Mouse (Mus musculus): ENCODE data around the gene Cnot2.
"Not testable (repeated sequence)": the region's sequence is repeated elsewhere in the genome, so short reads cannot be mapped to it uniquely, and the experiment has no call there.

The Cnot2 gene

GRCm38 (mm10) chr10:116581369-116581718 is at the start of gene Cnot2:
Gene Cnot2, minus strand, starts transcription at chr10:116581511.
- TF ChIP-seq POU5F1 (IDR thresholded peaks at IDR 0.05; ENCODE audit: borderline replicate concordance, low read length), result no peak
- no peak for TF ChIP-seq CTCF (conservative IDR thresholded peaks at IDR 0.05; ENCODE audit: low read length)
- no peak for TF ChIP-seq NANOG (IDR thresholded peaks at IDR 0.05; ENCODE audit: borderline replicate concordance, low read length)
- Histone ChIP-seq H3K36me3 (ENCODE audit: insufficient read depth, low read length) (peaks cover 16% of the 10 kb centered on the region), H3K4me3 (replicated peaks; ENCODE audit: low read length) (peak within 1 kb of the TSS; percentile 93), H3K4me1 (replicated peaks; ENCODE audit: low read depth, low read length) (peaks cover 45% of the 10 kb centered on the region), H3K27me3 (ENCODE audit: insufficient read depth, low read length) (no peaks in the 10 kb centered on the region), H3K9me3 (ENCODE audit: low read length) (no peaks in the 10 kb centered on the region)

- Histone ChIP-seq H3K4me1 (replicated peaks; ENCODE audit: low read depth, low read length) (no peaks in the 10 kb centered on the region), H3K36me3 (ENCODE audit: insufficient read depth, low read length) (no peaks in the 10 kb centered on the region), H3K4me3 (replicated peaks; ENCODE audit: low read length) (no peak overlapping the region), H3K27me3 (ENCODE audit: insufficient read depth, low read length) (no peaks in the 10 kb centered on the region), H3K9me3 (ENCODE audit: low read length) (no peaks in the 10 kb centered on the region)
- TF ChIP-seq CTCF (conservative IDR thresholded peaks at IDR 0.05; ENCODE audit: low read length) (no peak), POU5F1 (IDR thresholded peaks at IDR 0.05; ENCODE audit: borderline replicate concordance, low read length) (no peak), NANOG (IDR thresholded peaks at IDR 0.05; ENCODE audit: borderline replicate concordance, low read length) (no peak)
These were observed 47.6 kb upstream of the Cnot2 start for GRCm38 (mm10) chr10:116628926-116629325.

GRCm38 (mm10) chr10:116626009-116626408 is 44.7 kb upstream of the Cnot2 start:
- no peaks in the 10 kb centered on the region for H3K4me1 ChIP-seq (replicated peaks; ENCODE audit: low read depth, low read length)
- H3K36me3 ChIP-seq (ENCODE audit: insufficient read depth, low read length), result no peaks in the 10 kb centered on the region
- no peak overlapping the region for H3K4me3 ChIP-seq (replicated peaks; ENCODE audit: low read length)
- TF ChIP-seq NANOG (IDR thresholded peaks at IDR 0.05; ENCODE audit: borderline replicate concordance, low read length) (no peak), POU5F1 (IDR thresholded peaks at IDR 0.05; ENCODE audit: borderline replicate concordance, low read length) (no peak), CTCF (conservative IDR thresholded peaks at IDR 0.05; ENCODE audit: low read length) (no peak)
- peaks cover 10% of the 10 kb centered on the region; the same call in 1 of the 2 replicates for H3K9me3 ChIP-seq (ENCODE audit: low read length)
- no peaks in the 10 kb centered on the region for H3K27me3 ChIP-seq (ENCODE audit: insufficient read depth, low read length)

- H3K4me1 ChIP-seq (replicated peaks; ENCODE audit: low read depth, low read length); H3K36me3 ChIP-seq (ENCODE audit: insufficient read depth, low read length); H3K27me3 ChIP-seq (ENCODE audit: insufficient read depth, low read length); H3K4me3 ChIP-seq (replicated peaks; ENCODE audit: low read length): not testable (repeated sequence)
- peaks cover 31% of the 10 kb centered on the region for H3K9me3 ChIP-seq (ENCODE audit: low read length)
These were observed 31.9 kb upstream of the Cnot2 start for GRCm38 (mm10) chr10:116613250-116613649.

GRCm38 (mm10) chr10:116604905-116605162 is 23.5 kb upstream of the Cnot2 start:
- Histone ChIP-seq H3K4me1 (replicated peaks; ENCODE audit: low read depth, low read length) (no peaks in the 10 kb centered on the region), H3K9me3 (ENCODE audit: low read length) (peaks cover 23% of the 10 kb centered on the region), H3K27me3 (ENCODE audit: insufficient read depth, low read length) (no peaks in the 10 kb centered on the region), H3K36me3 (ENCODE audit: insufficient read depth, low read length) (no peaks in the 10 kb centered on the region), H3K4me3 (replicated peaks; ENCODE audit: low read length) (no peak overlapping the region)
- TF ChIP-seq POU5F1 (IDR thresholded peaks at IDR 0.05; ENCODE audit: borderline replicate concordance, low read length), result no peak
- no peak for TF ChIP-seq CTCF (conservative IDR thresholded peaks at IDR 0.05; ENCODE audit: low read length)
- no peak for TF ChIP-seq NANOG (IDR thresholded peaks at IDR 0.05; ENCODE audit: borderline replicate concordance, low read length)

GRCm38 (mm10) chr10:116604081-116604904 is 23.0 kb upstream of the Cnot2 start:
- Histone ChIP-seq H3K4me1 (replicated peaks; ENCODE audit: low read depth, low read length) (no peaks in the 10 kb centered on the region), H3K36me3 (ENCODE audit: insufficient read depth, low read length) (no peaks in the 10 kb centered on the region), H3K9me3 (ENCODE audit: low read length) (peaks cover 23% of the 10 kb centered on the region), H3K4me3 (replicated peaks; ENCODE audit: low read length) (no peak overlapping the region), H3K27me3 (ENCODE audit: insufficient read depth, low read length) (no peaks in the 10 kb centered on the region)
- no peak for TF ChIP-seq NANOG (IDR thresholded peaks at IDR 0.05; ENCODE audit: borderline replicate concordance, low read length)
- no peak for TF ChIP-seq CTCF (conservative IDR thresholded peaks at IDR 0.05; ENCODE audit: low read length)
- TF ChIP-seq POU5F1 (IDR thresholded peaks at IDR 0.05; ENCODE audit: borderline replicate concordance, low read length), result no peak

- Histone ChIP-seq H3K4me1 (replicated peaks; ENCODE audit: low read depth, low read length) (no peaks in the 10 kb centered on the region), H3K36me3 (ENCODE audit: insufficient read depth, low read length) (no peaks in the 10 kb centered on the region)
- TF ChIP-seq POU5F1 (IDR thresholded peaks at IDR 0.05; ENCODE audit: borderline replicate concordance, low read length) (no peak), NANOG (IDR thresholded peaks at IDR 0.05; ENCODE audit: borderline replicate concordance, low read length) (no peak), CTCF (conservative IDR thresholded peaks at IDR 0.05; ENCODE audit: low read length) (no peak)
These were observed 17.9 kb upstream of the Cnot2 start for GRCm38 (mm10) chr10:116599056-116599850.

GRCm38 (mm10) chr10:116582738-116583137 is 1.4 kb upstream of the Cnot2 start:
- Histone ChIP-seq H3K4me3 (replicated peaks; ENCODE audit: low read length) (peak overlapping the region; percentile 93), H3K27me3 (ENCODE audit: insufficient read depth, low read length) (no peaks in the 10 kb centered on the region), H3K36me3 (ENCODE audit: insufficient read depth, low read length) (peaks cover 11% of the 10 kb centered on the region), H3K9me3 (ENCODE audit: low read length) (no peaks in the 10 kb centered on the region), H3K4me1 (replicated peaks; ENCODE audit: low read depth, low read length) (peaks cover 31% of the 10 kb centered on the region)
- TF ChIP-seq POU5F1 (IDR thresholded peaks at IDR 0.05; ENCODE audit: borderline replicate concordance, low read length) (no peak), NANOG (IDR thresholded peaks at IDR 0.05; ENCODE audit: borderline replicate concordance, low read length) (no peak), CTCF (conservative IDR thresholded peaks at IDR 0.05; ENCODE audit: low read length) (no peak)

More at GRCm38 (mm10) chr10:116599056-116599850, 17.9 kb upstream of the Cnot2 start:
- Histone ChIP-seq H3K9me3 (ENCODE audit: low read length) (peaks cover 4% of the 10 kb centered on the region; the same call in 1 of the 2 replicates), H3K4me3 (replicated peaks; ENCODE audit: low read length) (no peak overlapping the region), H3K27me3 (ENCODE audit: insufficient read depth, low read length) (peaks cover 5% of the 10 kb centered on the region)

Measured in E14TG2a.4 (cell line).